Mouse (Mus musculus): ENCODE data around the gene Depp1. TPM values are rescaled to one million over a fixed set of nuclear protein-coding genes. Genes with fewer than 3 reads are reported as not detected.

Gene Depp1
- polyA plus RNA-seq, 1 experiment from 2014 or later, result 11.0 TPM

GRCm38 (mm10) chr6:116693639-116694038 lies 43.2 kb downstream of the Depp1 start:
- ATAC-seq (ENCODE audit: insufficient read depth, low FRiP score, low TSS enrichment) (no peak), DNase-seq (ENCODE audit: low spot score) (no peak)
- H3K27me3 ChIP-seq (ENCODE audit: control insufficient read depth, insufficient read depth, low read length), result no peaks in the 10 kb centered on the region
- H3K27ac ChIP-seq (ENCODE audit: low read depth, low read length), result no peak overlapping the region
- no peaks in the 10 kb centered on the region for H3K9me3 ChIP-seq (ENCODE audit: control insufficient read depth, low read length)
- H3K4me3 ChIP-seq (ENCODE audit: low read depth, low read length), result no peak overlapping the region
- H3K4me1 ChIP-seq (ENCODE audit: control insufficient read depth, insufficient read depth, low read length), result no peaks in the 10 kb centered on the region
- no peaks in the 10 kb centered on the region for H3K36me3 ChIP-seq (ENCODE audit: control insufficient read depth, insufficient read depth, low read length)
- H3K4me2 ChIP-seq (ENCODE audit: low read depth), result no peak overlapping the region
- H3K9ac ChIP-seq (ENCODE audit: low read length), result no peak overlapping the region
- 91% methylated on average over 4 of the region's 4 CpGs for WGBS

GRCm38 (mm10) chr6:116694346-116694745 lies 43.9 kb downstream of the Depp1 start:
- WGBS, result 90% methylated on average over 3 of the region's 3 CpGs
- H3K27ac ChIP-seq (ENCODE audit: low read depth, low read length), result no peak overlapping the region
- H3K4me2 ChIP-seq (ENCODE audit: low read depth), result no peak overlapping the region
- H3K4me3 ChIP-seq (ENCODE audit: low read depth, low read length), result no peak overlapping the region
- H3K27me3 ChIP-seq (ENCODE audit: control insufficient read depth, insufficient read depth, low read length), result no peaks in the 10 kb centered on the region
- no peak overlapping the region for H3K9ac ChIP-seq (ENCODE audit: low read length)
- H3K36me3 ChIP-seq (ENCODE audit: control insufficient read depth, insufficient read depth, low read length), result no peaks in the 10 kb centered on the region
- DNase-seq (ENCODE audit: low spot score) (no peak), ATAC-seq (ENCODE audit: insufficient read depth, low FRiP score, low TSS enrichment) (no peak)
- H3K9me3 ChIP-seq (ENCODE audit: control insufficient read depth, low read length), result no peaks in the 10 kb centered on the region
- no peaks in the 10 kb centered on the region for H3K4me1 ChIP-seq (ENCODE audit: control insufficient read depth, insufficient read depth, low read length)

- no peaks in the 10 kb centered on the region for H3K27me3 ChIP-seq (ENCODE audit: control insufficient read depth, insufficient read depth, low read length)
- no peak overlapping the region for H3K9ac ChIP-seq (ENCODE audit: low read length)
- no peaks in the 10 kb centered on the region for H3K4me1 ChIP-seq (ENCODE audit: control insufficient read depth, insufficient read depth, low read length)
- DNase-seq (ENCODE audit: low spot score) (peak; percentile 21), ATAC-seq (ENCODE audit: insufficient read depth, low FRiP score, low TSS enrichment) (no peak)
- H3K36me3 ChIP-seq (ENCODE audit: control insufficient read depth, insufficient read depth, low read length), result no peaks in the 10 kb centered on the region
- H3K4me2 ChIP-seq (ENCODE audit: low read depth), result no peak overlapping the region
- no peaks in the 10 kb centered on the region for H3K9me3 ChIP-seq (ENCODE audit: control insufficient read depth, low read length)
- H3K27ac ChIP-seq (ENCODE audit: low read depth, low read length), result no peak overlapping the region
- no peak overlapping the region for H3K4me3 ChIP-seq (ENCODE audit: low read depth, low read length)
- WGBS, result 64% methylated on average over 2 of the region's 2 CpGs
Measured at GRCm38 (mm10) chr6:116697413-116697812, 47.0 kb downstream of the Depp1 start.

- 87% methylated on average over 4 of the region's 4 CpGs for WGBS
- H3K4me2 ChIP-seq (ENCODE audit: low read depth), result no peak overlapping the region
- H3K36me3 ChIP-seq (ENCODE audit: control insufficient read depth, insufficient read depth, low read length), result no peaks in the 10 kb centered on the region
- ATAC-seq (ENCODE audit: insufficient read depth, low FRiP score, low TSS enrichment), result no peak
- H3K27ac ChIP-seq (ENCODE audit: low read depth, low read length), result no peak overlapping the region
- no peak overlapping the region for H3K9ac ChIP-seq (ENCODE audit: low read length)
- DNase-seq (ENCODE audit: low spot score), result no peak
- no peaks in the 10 kb centered on the region for H3K9me3 ChIP-seq (ENCODE audit: control insufficient read depth, low read length)
- H3K27me3 ChIP-seq (ENCODE audit: control insufficient read depth, insufficient read depth, low read length), result no peaks in the 10 kb centered on the region
- H3K4me3 ChIP-seq (ENCODE audit: low read depth, low read length), result no peak overlapping the region
- H3K4me1 ChIP-seq (ENCODE audit: control insufficient read depth, insufficient read depth, low read length), result no peaks in the 10 kb centered on the region
Measured at GRCm38 (mm10) chr6:116697896-116698425, 47.6 kb downstream of the Depp1 start.

- DNase-seq (ENCODE audit: low spot score) (no peak), ATAC-seq (ENCODE audit: insufficient read depth, low FRiP score, low TSS enrichment) (no peak)
- Histone ChIP-seq H3K4me1 (ENCODE audit: control insufficient read depth, insufficient read depth, low read length) (no peaks in the 10 kb centered on the region), H3K9me3 (ENCODE audit: control insufficient read depth, low read length) (no peaks in the 10 kb centered on the region), H3K27me3 (ENCODE audit: control insufficient read depth, insufficient read depth, low read length) (no peaks in the 10 kb centered on the region), H3K36me3 (ENCODE audit: control insufficient read depth, insufficient read depth, low read length) (no peaks in the 10 kb centered on the region), H3K9ac (ENCODE audit: low read length) (no peak overlapping the region), H3K27ac (ENCODE audit: low read depth, low read length) (no peak overlapping the region), H3K4me2 (ENCODE audit: low read depth) (no peak overlapping the region), H3K4me3 (ENCODE audit: low read depth, low read length) (no peak overlapping the region)
Measured at GRCm38 (mm10) chr6:116700821-116701220, 50.4 kb downstream of the Depp1 start.

Small RNAs within 50 kb of the gene (microRNA-seq; reads per million reads assigned to microRNA genes)
- gene Mir7043, result not detected

Other genes starting within 250 kb of the Depp1 start
- 1.0 and 2.3 TPM in 2 replicates for gene Alox5, start 189.4 kb upstream of the Depp1 start, polyA plus RNA-seq (2014; fragmentation: Nextera tagmentation; extraction: Ambion mirVana)
- not detected in 2 replicates for gene Olfr211, start 161.5 kb upstream of the Depp1 start, polyA plus RNA-seq (2014; fragmentation: Nextera tagmentation; extraction: Ambion mirVana)
- gene Olfr212, start 144.1 kb upstream of the Depp1 start, polyA plus RNA-seq (2014; fragmentation: Nextera tagmentation; extraction: Ambion mirVana), result not detected in 2 replicates
- gene Olfr213, start 112.2 kb upstream of the Depp1 start, polyA plus RNA-seq (2014; fragmentation: Nextera tagmentation; extraction: Ambion mirVana), result not detected in 2 replicates
- 0.31 and 0.43 TPM in 2 replicates for gene Gm5580, start 99.5 kb upstream of the Depp1 start, polyA plus RNA-seq (2014; fragmentation: Nextera tagmentation; extraction: Ambion mirVana)
- gene Olfr214, start 96.4 kb upstream of the Depp1 start, polyA plus RNA-seq (2014; fragmentation: Nextera tagmentation; extraction: Ambion mirVana), result not detected in 2 replicates
- gene Olfr215, start 66.4 kb upstream of the Depp1 start, polyA plus RNA-seq (2014; fragmentation: Nextera tagmentation; extraction: Ambion mirVana), result not detected in 2 replicates
- gene Zfp422, start 21.6 kb upstream of the Depp1 start, polyA plus RNA-seq (2014; fragmentation: Nextera tagmentation; extraction: Ambion mirVana), result 290 and 302 TPM in 2 replicates
- gene Rassf4, start 23.3 kb downstream of the Depp1 start, polyA plus RNA-seq (2014; fragmentation: Nextera tagmentation; extraction: Ambion mirVana), result 38.0 and 38.3 TPM in 2 replicates
- gene Tmem72, start 66.3 kb downstream of the Depp1 start, polyA plus RNA-seq (2014; fragmentation: Nextera tagmentation; extraction: Ambion mirVana), result 0.04 and 0.12 TPM in 2 replicates